Mouse (Mus musculus): ENCODE results near the gene Csde1. TPM values are rescaled to one million over a fixed set of nuclear protein-coding genes. Genes with fewer than 3 reads are reported as not detected.

The Csde1 gene
- 26.7 and 42.5 TPM in 2 replicates for polyA plus RNA-seq (2012; rRNA removed)

DNA sequence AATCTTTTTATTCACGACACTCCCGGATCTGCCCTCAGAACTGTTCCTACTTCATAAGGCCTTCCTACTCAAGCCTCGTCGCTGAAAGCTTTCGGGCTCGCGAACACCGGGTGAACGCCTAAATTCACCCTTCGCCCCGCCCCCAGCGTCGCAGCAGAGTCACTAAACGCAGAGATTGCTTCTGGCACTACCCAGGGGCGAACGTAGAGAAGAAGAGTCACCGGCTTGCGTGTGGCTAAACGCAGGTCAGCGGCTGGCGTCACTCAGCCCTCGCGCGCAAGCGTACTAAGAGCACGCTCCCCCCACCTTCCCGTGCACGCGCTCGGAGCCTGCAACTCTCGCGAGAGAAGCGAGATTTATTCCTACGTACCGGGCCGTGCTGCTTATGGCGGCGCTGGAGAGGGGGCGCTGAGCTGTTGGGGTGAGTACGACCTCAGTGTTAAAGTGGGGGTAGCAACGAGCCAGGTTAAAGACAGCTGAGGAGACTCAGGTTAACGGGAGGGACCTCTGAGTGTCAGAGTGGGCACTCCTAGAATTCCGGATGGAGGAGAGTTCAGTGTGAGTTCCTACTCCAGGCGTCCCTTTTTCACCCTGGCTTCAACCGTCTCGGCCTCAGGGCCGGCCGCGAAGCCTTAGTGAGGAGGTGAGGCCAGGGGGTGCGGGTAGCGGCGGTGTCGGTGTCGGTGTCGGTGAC lies at the start of gene Csde1:
Csde1 (plus strand) TSS at position 178 of the 694 bp plus-strand sequence.
- WGBS, result under 1% methylated on average over 55 of the region's 55 CpGs
- TF ChIP-seq CTCF (conservative IDR thresholded peaks at IDR 0.05; ENCODE audit: insufficient read depth, insufficient read length, low read depth, low read length) (no peak), POLR2A (IDR thresholded peaks at IDR 0.05; ENCODE audit: low read depth, low read length) (no peak)
- no peaks in the 10 kb centered on the region for H3K27me3 ChIP-seq (replicated peaks; ENCODE audit: control insufficient read depth, insufficient read depth, low read length)
- no peaks in the 10 kb centered on the region for H3K36me3 ChIP-seq (ENCODE audit: control insufficient read depth, insufficient read depth, low read length)
- peak within 1 kb of the TSS; percentile 84 for H3K4me3 ChIP-seq (ENCODE audit: insufficient read depth, low read depth, low read length)
- H3K4me1 ChIP-seq (ENCODE audit: control insufficient read depth, insufficient read depth, low read length), result peaks cover 13% of the 10 kb centered on the region; the same call in 1 of the 2 replicates
- peak within 1 kb of the TSS; percentile 91 for H3K27ac ChIP-seq (ENCODE audit: insufficient read depth, low read depth, low read length)
- DNase-seq, result peak; percentile 99

GRCm38 (mm10) chr3:102970508-102970907 lies 49.7 kb upstream of the Csde1 start:
- no peaks in the 10 kb centered on the region for H3K27me3 ChIP-seq (replicated peaks; ENCODE audit: control insufficient read depth, insufficient read depth, low read length)
- H3K27ac ChIP-seq (ENCODE audit: insufficient read depth, low read depth, low read length), result no peak overlapping the region
- no peak for DNase-seq
- no peak overlapping the region for H3K4me3 ChIP-seq (ENCODE audit: insufficient read depth, low read depth, low read length)
- TF ChIP-seq CTCF (conservative IDR thresholded peaks at IDR 0.05; ENCODE audit: insufficient read depth, insufficient read length, low read depth, low read length), result no peak
- TF ChIP-seq POLR2A (IDR thresholded peaks at IDR 0.05; ENCODE audit: low read depth, low read length), result no peak
- H3K36me3 ChIP-seq (ENCODE audit: control insufficient read depth, insufficient read depth, low read length), result no peaks in the 10 kb centered on the region
- 94% methylated on average over 3 of the region's 3 CpGs for WGBS
- H3K4me1 ChIP-seq (ENCODE audit: control insufficient read depth, insufficient read depth, low read length), result no peaks in the 10 kb centered on the region

- 74% methylated on average over 4 of the region's 4 CpGs for WGBS
- H3K4me3 ChIP-seq (ENCODE audit: insufficient read depth, low read depth, low read length), result no peak overlapping the region
- no peaks in the 10 kb centered on the region for H3K4me1 ChIP-seq (ENCODE audit: control insufficient read depth, insufficient read depth, low read length)
- no peak for TF ChIP-seq POLR2A (IDR thresholded peaks at IDR 0.05; ENCODE audit: low read depth, low read length)
- no peak for TF ChIP-seq CTCF (conservative IDR thresholded peaks at IDR 0.05; ENCODE audit: insufficient read depth, insufficient read length, low read depth, low read length)
- no peak overlapping the region for H3K27ac ChIP-seq (ENCODE audit: insufficient read depth, low read depth, low read length)
- DNase-seq, result no peak
- H3K36me3 ChIP-seq (ENCODE audit: control insufficient read depth, insufficient read depth, low read length), result no peaks in the 10 kb centered on the region
- no peaks in the 10 kb centered on the region; the same call in 1 of the 2 replicates for H3K27me3 ChIP-seq (replicated peaks; ENCODE audit: control insufficient read depth, insufficient read depth, low read length)
Observed at GRCm38 (mm10) chr3:102976906-102977305, 43.3 kb upstream of the Csde1 start.

DNA sequence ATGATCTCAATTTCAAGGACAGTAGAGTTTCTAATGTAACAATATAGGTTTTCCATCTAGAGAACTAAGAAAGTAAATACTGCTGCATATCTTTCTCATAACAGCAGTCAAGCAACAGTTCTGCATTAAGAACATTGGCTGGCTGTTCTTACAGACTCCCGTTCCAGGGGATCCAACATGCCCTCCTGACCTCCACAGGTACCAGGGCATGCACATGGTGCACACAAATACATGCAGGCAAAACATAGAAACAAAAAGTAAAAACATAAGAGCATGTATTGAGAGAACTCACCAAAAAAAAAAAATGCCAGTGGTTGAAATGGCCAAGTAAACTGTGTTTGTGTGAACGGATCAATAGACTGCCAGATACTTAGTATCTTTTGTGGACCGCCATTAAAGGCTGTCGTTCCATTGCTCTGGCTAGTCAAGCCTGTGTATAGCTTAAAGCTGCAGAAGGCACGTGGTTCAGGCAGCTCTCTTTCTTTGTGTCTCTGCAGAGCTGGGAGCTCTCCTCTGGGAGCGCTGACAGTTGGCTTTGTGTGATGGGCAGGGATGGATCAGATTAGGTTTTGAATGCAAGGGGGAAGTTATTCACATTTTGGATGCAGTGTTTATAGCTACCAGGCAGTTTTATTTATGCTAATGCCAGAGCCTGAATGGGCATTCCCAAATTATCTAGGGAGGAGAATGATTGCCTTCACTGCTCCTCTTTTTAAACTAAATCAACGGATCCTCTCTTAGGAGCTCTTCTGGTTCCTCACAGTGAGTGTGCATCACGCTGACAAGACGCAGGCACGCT lies 40.5 kb upstream of the Csde1 start:
- 46% methylated on average over 10 of the region's 10 CpGs for WGBS
- Histone ChIP-seq H3K27me3 (replicated peaks; ENCODE audit: control insufficient read depth, insufficient read depth, low read length) (no peaks in the 10 kb centered on the region; the same call in 1 of the 2 replicates), H3K4me3 (ENCODE audit: insufficient read depth, low read depth, low read length) (no peak overlapping the region), H3K4me1 (ENCODE audit: control insufficient read depth, insufficient read depth, low read length) (no peaks in the 10 kb centered on the region), H3K27ac (ENCODE audit: insufficient read depth, low read depth, low read length) (no peak overlapping the region), H3K36me3 (ENCODE audit: control insufficient read depth, insufficient read depth, low read length) (no peaks in the 10 kb centered on the region)
- TF ChIP-seq CTCF (conservative IDR thresholded peaks at IDR 0.05; ENCODE audit: insufficient read depth, insufficient read length, low read depth, low read length) (no peak), POLR2A (IDR thresholded peaks at IDR 0.05; ENCODE audit: low read depth, low read length) (no peak)
- no peak for DNase-seq

- 72% methylated on average over 3 of the region's 3 CpGs for WGBS
- Histone ChIP-seq H3K36me3 (ENCODE audit: control insufficient read depth, insufficient read depth, low read length) (no peaks in the 10 kb centered on the region), H3K27ac (ENCODE audit: insufficient read depth, low read depth, low read length) (no peak overlapping the region), H3K27me3 (replicated peaks; ENCODE audit: control insufficient read depth, insufficient read depth, low read length) (no peaks in the 10 kb centered on the region; the same call in 1 of the 2 replicates), H3K4me3 (ENCODE audit: insufficient read depth, low read depth, low read length) (no peak overlapping the region), H3K4me1 (ENCODE audit: control insufficient read depth, insufficient read depth, low read length) (no peaks in the 10 kb centered on the region)
- DNase-seq, result no peak
- TF ChIP-seq POLR2A (IDR thresholded peaks at IDR 0.05; ENCODE audit: low read depth, low read length) (no peak), CTCF (conservative IDR thresholded peaks at IDR 0.05; ENCODE audit: insufficient read depth, insufficient read length, low read depth, low read length) (no peak)
Observed at GRCm38 (mm10) chr3:102980349-102980736, 39.9 kb upstream of the Csde1 start.

DNA sequence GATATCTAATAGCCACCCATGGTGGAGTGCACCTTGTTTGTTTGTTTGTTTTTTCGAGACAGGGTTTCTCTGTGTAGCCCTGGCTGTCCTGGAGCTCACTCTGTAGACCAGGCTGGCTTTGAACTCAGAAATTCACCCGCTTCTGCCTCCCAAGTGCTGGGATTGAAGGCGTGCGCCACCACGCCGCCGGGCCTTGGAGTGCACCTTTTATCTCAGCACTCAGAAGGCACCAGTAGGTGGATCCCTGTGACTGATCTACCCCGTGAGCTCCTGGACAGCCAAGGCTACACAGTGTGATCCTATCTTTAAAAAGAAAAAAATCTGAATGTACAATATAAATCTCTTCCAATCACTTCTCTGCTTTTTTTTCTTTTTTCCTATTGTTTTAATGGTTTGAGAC lies 29.2 kb upstream of the Csde1 start:
- no peak for DNase-seq
- TF ChIP-seq POLR2A (IDR thresholded peaks at IDR 0.05; ENCODE audit: low read depth, low read length) (no peak), CTCF (conservative IDR thresholded peaks at IDR 0.05; ENCODE audit: insufficient read depth, insufficient read length, low read depth, low read length) (no peak)
- Histone ChIP-seq H3K4me3 (ENCODE audit: insufficient read depth, low read depth, low read length) (no peak overlapping the region), H3K27me3 (replicated peaks; ENCODE audit: control insufficient read depth, insufficient read depth, low read length) (no peaks in the 10 kb centered on the region), H3K36me3 (ENCODE audit: control insufficient read depth, insufficient read depth, low read length) (no peaks in the 10 kb centered on the region), H3K4me1 (ENCODE audit: control insufficient read depth, insufficient read depth, low read length) (peaks cover 4% of the 10 kb centered on the region; the same call in 1 of the 2 replicates), H3K27ac (ENCODE audit: insufficient read depth, low read depth, low read length) (no peak overlapping the region)
- WGBS, result 80% methylated on average over 8 of the region's 8 CpGs

- Histone ChIP-seq H3K27me3 (replicated peaks; ENCODE audit: control insufficient read depth, insufficient read depth, low read length) (no peaks in the 10 kb centered on the region), H3K36me3 (ENCODE audit: control insufficient read depth, insufficient read depth, low read length) (no peaks in the 10 kb centered on the region), H3K4me3 (ENCODE audit: insufficient read depth, low read depth, low read length) (no peak overlapping the region), H3K27ac (ENCODE audit: insufficient read depth, low read depth, low read length) (no peak overlapping the region), H3K4me1 (ENCODE audit: control insufficient read depth, insufficient read depth, low read length) (peaks cover 4% of the 10 kb centered on the region; the same call in 1 of the 2 replicates)
- TF ChIP-seq POLR2A (IDR thresholded peaks at IDR 0.05; ENCODE audit: low read depth, low read length) (no peak), CTCF (conservative IDR thresholded peaks at IDR 0.05; ENCODE audit: insufficient read depth, insufficient read length, low read depth, low read length) (no peak)
- no peak for DNase-seq
- 31% methylated on average over 3 of the region's 3 CpGs for WGBS
Observed at GRCm38 (mm10) chr3:102992936-102993335, 27.3 kb upstream of the Csde1 start.

Data from kidney, adult 2 months (tissue).